Mouse (Mus musculus) hindbrain, postnatal 0 days (tissue): ENCODE measurements around the gene Txlnb. TPM values are rescaled to one million over a fixed set of nuclear protein-coding genes. Genes with fewer than 3 reads are reported as not detected.
A peak's percentile ranks its signal among the peaks of the same experiment; 100 is the strongest.

ENCODE experiments used
- ATAC-seq: fragments of 200-750 bp; cut with Nextera tagmentation; 2 replicates; pipeline ENCODE4 v1.8.0; 2017; ENCODE audit warnings: mild to moderate bottlenecking, moderate TSS enrichment, moderate library complexity
- DNase-seq: peaks from one replicate; pipeline ENCODE4 v3.0.0-alpha.2; 2015; ENCODE audit warnings: low spot score
- H3K27ac ChIP-seq: fragments of 300-500 bp; sonication (generic); 2 replicates; pipeline ENCODE4 v1.5.1; 2014; ENCODE audit warnings: mild to moderate bottlenecking
- H3K27me3 ChIP-seq: fragments of 300-500 bp; sonication (generic); 2 replicates; pipeline ENCODE4 v1.6.1; 2014; ENCODE audit warnings: low read length, mixed read lengths; ENCODE audit not compliant: insufficient read depth
- H3K36me3 ChIP-seq: fragments of 300-500 bp; sonication (generic); 2 replicates; pipeline ENCODE4 v1.6.1; 2014; ENCODE audit warnings: low read length, mixed read lengths; ENCODE audit not compliant: insufficient read depth
- H3K4me1 ChIP-seq: fragments of 300-500 bp; sonication (generic); 2 replicates; pipeline ENCODE4 v1.6.1; 2014; ENCODE audit warnings: antibody characterized with exemption, low read length, mixed read lengths; ENCODE audit not compliant: insufficient read depth
- H3K4me2 ChIP-seq: fragments of 300-500 bp; sonication (generic); 2 replicates; pipeline ENCODE4 v1.6.1; 2014; ENCODE audit warnings: low read depth, mild to moderate bottlenecking, low read length, moderate library complexity, mixed read lengths
- H3K4me3 ChIP-seq: fragments of 300-500 bp; sonication (generic); 2 replicates; pipeline ENCODE4 v1.5.1; 2014; ENCODE audit warnings: low read length
- H3K9ac ChIP-seq: fragments of 300-500 bp; sonication (generic); replicated peaks from 2 replicates; pipeline ENCODE4 v1.6.1; 2014; ENCODE audit warnings: mild to moderate bottlenecking, low read length, moderate library complexity, mixed read lengths
- H3K9me3 ChIP-seq: fragments of 300-500 bp; sonication (generic); 2 replicates; pipeline ENCODE4 v1.6.1; 2016; ENCODE audit warnings: low read length, mixed read lengths
- CTCF ChIP-seq: IDR thresholded peaks from 2 replicates; pipeline ENCODE4 v1.5.1; 2016; ENCODE audit warnings: antibody characterized with exemption, control low read depth, low read depth
- WGBS: fragments of 180-500 bp; shearing (Covaris S2); extraction: QIAGEN DNeasy Blood & Tissue Kit; methylation state at CpG from one replicate; pipeline ENCODE4 v1.1.7; 2014; 5-methylcytosine and 5-hydroxymethylcytosine counted together
- polyA plus RNA-seq: library from polyadenylated mRNA; unstranded; fragments of >200 nt; fragmentation: Nextera tagmentation; extraction: Ambion mirVana; gene quantifications from 2 replicates; pipeline ENCODE4 v1.2.1, GENCODE M21; 2015
- total RNA-seq: library from RNA; depleted of rRNA; stranded (reverse); fragments of >200 nt; gene quantifications from 2 replicates; pipeline ENCODE4 v1.2.3, GENCODE M21; 2014; rRNA removed

The Txlnb gene
- total RNA-seq (0.90 and 0.99 TPM in 2 replicates), polyA plus RNA-seq (0.85 and 1.0 TPM in 2 replicates)

DNA sequence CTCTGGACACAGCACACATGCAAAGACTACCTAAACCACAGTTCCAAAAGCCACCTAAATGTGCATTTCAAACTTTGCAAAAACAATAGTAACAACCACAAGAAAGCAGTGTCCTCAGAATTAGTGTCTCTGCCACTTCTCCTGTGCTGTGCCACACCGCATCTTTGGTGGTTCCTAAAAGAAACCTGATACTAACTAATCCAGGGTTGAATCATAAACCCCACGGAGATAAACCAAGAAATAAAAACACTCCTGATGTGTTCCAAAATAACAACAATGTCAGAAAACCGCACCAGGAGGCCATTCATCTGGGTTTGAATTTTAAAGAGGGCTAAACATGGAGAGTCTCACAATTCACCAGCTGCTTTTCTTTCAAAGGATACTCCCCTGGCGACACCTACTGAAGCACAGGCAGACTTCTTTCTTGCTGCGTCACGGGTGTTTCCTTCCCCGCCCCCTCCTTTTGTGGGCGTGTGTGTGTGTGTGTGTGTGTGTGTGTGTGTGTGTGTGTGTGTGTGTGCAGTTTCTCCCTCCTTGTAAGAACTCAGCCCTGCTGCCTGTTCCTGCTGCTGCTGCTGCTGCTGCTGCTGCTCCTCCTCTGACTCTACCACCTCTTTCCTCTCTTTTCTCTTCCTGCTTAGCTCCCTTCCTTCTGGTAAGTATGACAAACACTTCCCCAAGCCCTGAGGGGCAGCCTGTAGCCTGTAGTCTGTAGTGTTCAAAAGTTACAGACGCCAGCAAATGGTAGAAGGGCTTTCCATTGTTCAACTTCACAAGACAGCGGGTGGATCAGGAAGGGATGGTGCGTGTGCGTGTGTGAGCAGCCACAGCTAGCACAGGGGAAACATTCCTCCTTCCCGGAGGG is at the start of gene Txlnb:
TSS of gene Txlnb (plus strand) at position 460 of the 865 bp plus-strand sequence.
- Histone ChIP-seq H3K4me1 (peaks cover 5% of the 10 kb centered on the region; the same call in 1 of the 2 replicates), H3K36me3 (no peaks in the 10 kb centered on the region), H3K4me2 (peak within 1 kb of the TSS; percentile 48), H3K27me3 (no peaks in the 10 kb centered on the region), H3K4me3 (peak within 1 kb of the TSS; percentile 24), H3K9me3 (no peaks in the 10 kb centered on the region), H3K27ac (peak within 1 kb of the TSS; percentile 49; the same call in 1 of the 2 replicates), H3K9ac (no peak within 1 kb of the TSS; the same call in 1 of the 2 replicates)
- peak; percentile 26; the same call in 1 of the 2 replicates for TF ChIP-seq CTCF
- WGBS: 4% methylated on average over 12 of the region's 13 CpGs
- ATAC-seq (peak; percentile 87), DNase-seq (peak; percentile 72)

DNA sequence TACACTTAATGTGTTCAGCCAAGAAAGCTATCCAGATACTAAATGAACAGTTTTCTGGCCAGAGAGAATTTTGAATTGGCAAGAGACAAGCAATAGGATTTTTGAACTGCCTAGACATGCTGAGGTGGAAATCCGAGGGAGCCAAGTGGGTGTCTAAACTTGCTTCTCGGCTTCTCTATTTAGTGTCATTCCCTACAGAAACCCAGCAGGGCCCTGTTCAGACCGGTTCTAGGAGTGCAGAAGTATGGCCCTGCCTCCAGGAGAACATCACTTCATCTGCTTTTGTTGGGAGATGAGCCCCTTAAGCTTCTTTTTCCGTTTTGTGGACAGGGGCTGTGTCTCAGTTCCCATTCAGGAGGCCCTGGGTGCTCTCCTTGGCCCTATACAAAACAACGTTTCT is 43.5 kb upstream of the Txlnb start:
- H3K9ac ChIP-seq: no peak overlapping the region
- DNase-seq: no peak
- 0 out of 2 replicates have a peak, but pooled peaks cover 4% of the 10 kb centered on the region for H3K9me3 ChIP-seq
- WGBS: 79% methylated on average over 5 of the region's 5 CpGs
- no peak for ATAC-seq
- H3K4me1 ChIP-seq: no peaks in the 10 kb centered on the region
- no peaks in the 10 kb centered on the region for H3K36me3 ChIP-seq
- H3K27ac ChIP-seq: no peak overlapping the region
- H3K4me3 ChIP-seq: no peak overlapping the region
- no peak overlapping the region for H3K4me2 ChIP-seq
- no peak for TF ChIP-seq CTCF
- H3K27me3 ChIP-seq: no peaks in the 10 kb centered on the region

DNA sequence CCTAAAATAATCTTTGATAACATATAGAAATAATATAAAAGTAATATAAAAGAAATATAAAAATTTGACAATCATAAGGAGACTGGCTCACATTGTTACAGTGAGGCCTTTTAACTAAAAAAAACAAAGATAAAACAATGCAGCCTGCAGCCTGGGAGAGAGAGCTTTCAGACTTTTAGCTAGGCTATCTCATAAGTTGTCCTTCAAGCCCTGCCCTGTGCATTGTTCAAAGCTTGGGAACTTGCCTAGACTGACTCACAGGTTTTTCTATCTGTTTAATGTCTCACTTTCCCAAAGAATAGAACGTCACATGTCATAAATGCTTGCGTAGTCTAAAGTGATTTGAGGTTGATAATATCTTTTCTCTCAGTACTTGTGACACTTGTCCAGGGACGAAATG is 36.3 kb upstream of the Txlnb start:
- no peak overlapping the region for H3K27ac ChIP-seq
- no peak overlapping the region for H3K9ac ChIP-seq
- H3K4me1 ChIP-seq: no peaks in the 10 kb centered on the region
- 0 out of 2 replicates have a peak, but pooled peaks cover 4% of the 10 kb centered on the region for H3K9me3 ChIP-seq
- no peaks in the 10 kb centered on the region for H3K36me3 ChIP-seq
- no peaks in the 10 kb centered on the region for H3K27me3 ChIP-seq
- DNase-seq (no peak), ATAC-seq (no peak)
- no peak overlapping the region for H3K4me2 ChIP-seq
- no peak overlapping the region for H3K4me3 ChIP-seq
- TF ChIP-seq CTCF: no peak
- WGBS: 88% methylated on average over 3 of the region's 3 CpGs

DNA sequence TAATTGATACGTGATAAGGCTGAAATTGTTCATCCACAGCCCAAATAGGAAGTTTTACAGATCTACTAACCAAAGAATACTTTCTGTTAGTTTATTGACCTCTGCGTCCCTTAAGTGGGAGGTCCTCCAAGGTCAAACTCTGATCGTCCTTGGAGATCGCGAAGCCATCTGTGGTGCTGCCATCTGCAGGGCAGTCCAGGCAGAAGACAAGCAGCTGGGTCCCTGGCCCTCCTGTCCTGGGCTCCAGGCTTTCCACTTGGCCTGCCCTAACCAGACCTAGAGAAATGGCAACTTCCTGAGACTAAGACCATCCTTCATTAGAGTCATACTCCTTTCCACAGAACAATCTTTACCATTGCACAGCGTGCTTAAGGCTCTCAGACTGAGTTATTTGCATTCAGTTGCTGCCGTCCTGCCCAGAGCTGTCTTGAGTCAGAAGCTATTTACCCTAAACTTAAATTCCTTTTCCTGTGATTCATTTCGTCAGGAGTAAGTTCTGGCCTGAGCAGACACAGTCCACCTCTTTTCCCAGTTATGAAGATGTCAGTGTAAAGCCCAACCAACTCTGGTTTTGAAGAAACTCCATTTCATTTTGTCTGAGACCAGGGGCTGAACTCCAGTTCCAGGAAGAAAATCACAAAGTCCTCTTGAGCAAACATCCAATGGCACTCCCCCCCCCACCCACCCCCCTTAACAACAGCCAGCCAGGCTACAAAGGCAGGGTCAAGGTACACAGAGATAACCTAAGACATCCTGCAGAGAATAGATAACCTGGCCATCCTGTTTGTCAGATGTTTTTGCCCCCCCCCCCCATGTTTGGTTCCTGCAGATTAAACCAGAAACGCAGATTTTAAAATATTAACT is 35.0 kb upstream of the Txlnb start:
- 72% methylated on average over 9 of the region's 9 CpGs for WGBS
- peak; percentile 38 for TF ChIP-seq CTCF
- H3K36me3 ChIP-seq: no peaks in the 10 kb centered on the region
- H3K27me3 ChIP-seq: no peaks in the 10 kb centered on the region
- no peaks in the 10 kb centered on the region for H3K4me1 ChIP-seq
- DNase-seq: no peak
- no peak overlapping the region for H3K27ac ChIP-seq
- no peaks in the 10 kb centered on the region for H3K9me3 ChIP-seq
- H3K4me3 ChIP-seq: no peak overlapping the region
- ATAC-seq: no peak
- H3K9ac ChIP-seq: no peak overlapping the region
- no peak overlapping the region for H3K4me2 ChIP-seq

DNA sequence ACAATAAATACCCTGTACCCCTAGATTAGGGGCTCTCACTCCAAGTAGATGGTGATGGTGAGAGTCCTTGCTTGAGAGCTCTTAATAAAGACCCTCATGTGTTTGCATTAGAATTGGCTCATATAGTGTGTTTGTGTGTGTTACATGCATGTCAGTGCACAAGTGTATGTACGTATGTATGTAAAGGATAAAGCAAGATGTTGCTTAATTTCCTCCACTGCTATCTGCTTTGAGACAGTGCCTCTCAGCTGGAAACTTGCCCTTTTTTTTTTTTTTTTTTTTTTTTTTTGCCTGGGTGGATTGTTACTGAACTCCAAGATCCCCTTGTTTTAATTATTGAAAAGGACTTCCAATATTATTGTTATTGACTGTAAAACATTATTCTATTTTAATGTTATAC is 34.4 kb upstream of the Txlnb start:
- Histone ChIP-seq H3K4me2 (no peak overlapping the region), H3K9me3 (no peaks in the 10 kb centered on the region), H3K27ac (no peak overlapping the region), H3K36me3 (no peaks in the 10 kb centered on the region), H3K4me3 (no peak overlapping the region), H3K27me3 (no peaks in the 10 kb centered on the region), H3K4me1 (no peaks in the 10 kb centered on the region), H3K9ac (no peak overlapping the region)
- 94% methylated on average over 1 of the region's 1 CpGs for WGBS
- DNase-seq (no peak), ATAC-seq (no peak)
- no peak for TF ChIP-seq CTCF

DNA sequence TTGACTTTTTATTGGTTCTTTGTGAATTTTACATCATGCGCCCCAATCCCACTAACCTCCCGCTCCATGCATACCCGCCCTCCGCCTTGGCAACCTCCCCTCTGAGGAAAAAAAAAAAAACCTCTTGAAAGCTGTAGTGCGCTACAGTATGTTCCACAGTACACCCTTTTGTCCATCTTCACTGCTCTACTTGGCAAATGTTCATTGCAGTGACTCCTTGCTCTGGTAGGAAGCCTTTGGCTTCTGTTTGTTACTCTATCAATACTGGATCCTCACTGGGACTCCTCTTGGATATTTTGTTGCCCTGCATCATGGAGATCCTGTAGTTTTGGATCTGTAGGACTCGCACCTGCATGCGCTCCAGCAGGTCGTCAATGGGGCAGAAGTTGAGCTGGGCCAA is 33.1 kb upstream of the Txlnb start:
- H3K4me1 ChIP-seq: no peaks in the 10 kb centered on the region
- H3K27ac ChIP-seq: no peak overlapping the region
- H3K27me3 ChIP-seq: no peaks in the 10 kb centered on the region
- 95% methylated on average over 8 of the region's 8 CpGs for WGBS
- H3K36me3 ChIP-seq: no peaks in the 10 kb centered on the region
- H3K9ac ChIP-seq: no peak overlapping the region
- TF ChIP-seq CTCF: no peak
- ATAC-seq (no peak), DNase-seq (no peak)
- no peak overlapping the region for H3K4me2 ChIP-seq
- H3K9me3 ChIP-seq: no peaks in the 10 kb centered on the region
- no peak overlapping the region for H3K4me3 ChIP-seq
